Mouse (Mus musculus) liver, embryonic 14.5 days (tissue): ENCODE results near the gene St6galnac3.

ENCODE experiments used
- CTCF ChIP-seq: IDR thresholded peaks from 2 replicates; pipeline ENCODE4 v1.5.1; 2016; ENCODE audit warnings: antibody characterized with exemption, low read depth, control low read depth
- EP300 ChIP-seq: IDR thresholded peaks from 2 replicates; pipeline ENCODE4 v1.6.1; 2016; ENCODE audit warnings: antibody characterized with exemption, low read depth

DNA sequence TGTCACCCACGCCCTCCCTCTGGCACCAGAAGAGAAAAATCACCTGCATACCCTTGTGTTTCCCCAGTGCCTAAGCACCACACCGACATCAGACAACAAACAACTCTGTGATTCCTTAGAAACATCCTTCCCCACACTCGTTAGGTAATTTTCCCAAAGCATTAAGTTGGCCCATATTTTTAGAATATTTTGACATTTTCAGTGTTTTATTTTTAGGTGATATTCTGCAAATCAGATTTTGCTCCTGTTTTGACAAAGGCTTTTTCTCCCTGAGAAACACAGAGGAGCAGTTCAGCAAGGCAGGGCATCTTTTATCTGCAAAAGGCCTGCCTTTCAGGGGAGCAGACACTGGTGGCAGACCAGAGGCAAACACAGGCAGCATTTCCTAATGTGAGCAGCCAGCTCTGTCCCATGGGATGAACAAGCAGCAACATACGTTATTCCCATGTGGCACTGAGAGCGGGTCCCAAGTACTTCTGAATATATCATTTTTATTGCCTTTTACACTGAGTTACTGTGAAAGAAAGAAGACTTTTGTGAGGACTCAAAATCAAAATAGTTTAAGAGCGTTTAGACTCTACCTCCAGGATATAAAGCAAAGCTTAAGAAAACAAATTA lies 199.7 kb downstream of the St6galnac3 start:
- TF ChIP-seq CTCF (no peak), EP300 (no peak)
